Mouse (Mus musculus): ENCODE data around the gene Oxsr1.

- TF ChIP-seq CTCF (IDR thresholded peaks at IDR 0.05; ENCODE audit: borderline replicate concordance, insufficient read depth, low read depth, low read length) = no peak
- TF ChIP-seq POLR2A (IDR thresholded peaks at IDR 0.05; ENCODE audit: borderline replicate concordance, insufficient read depth, low read length) = no peak
Measured at GRCm38 (mm10) chr9:119346376-119346775, 24.1 kb upstream of the Oxsr1 start.

Measured in cerebellum, adult 2 months (tissue).